Mouse (Mus musculus) heart, adult 11 months (tissue): ENCODE measurements around the gene Rnf146.
A peak's percentile ranks its signal among the peaks of the same experiment; 100 is the strongest.
"Not testable (repeated sequence)": the region's sequence is repeated elsewhere in the genome, so short reads cannot be mapped to it uniquely, and the experiment has no call there.

Source experiments
- DNase-seq: peaks from one replicate; pipeline ENCODE4 v3.0.0; 2022

Rnf146 gene

DNA sequence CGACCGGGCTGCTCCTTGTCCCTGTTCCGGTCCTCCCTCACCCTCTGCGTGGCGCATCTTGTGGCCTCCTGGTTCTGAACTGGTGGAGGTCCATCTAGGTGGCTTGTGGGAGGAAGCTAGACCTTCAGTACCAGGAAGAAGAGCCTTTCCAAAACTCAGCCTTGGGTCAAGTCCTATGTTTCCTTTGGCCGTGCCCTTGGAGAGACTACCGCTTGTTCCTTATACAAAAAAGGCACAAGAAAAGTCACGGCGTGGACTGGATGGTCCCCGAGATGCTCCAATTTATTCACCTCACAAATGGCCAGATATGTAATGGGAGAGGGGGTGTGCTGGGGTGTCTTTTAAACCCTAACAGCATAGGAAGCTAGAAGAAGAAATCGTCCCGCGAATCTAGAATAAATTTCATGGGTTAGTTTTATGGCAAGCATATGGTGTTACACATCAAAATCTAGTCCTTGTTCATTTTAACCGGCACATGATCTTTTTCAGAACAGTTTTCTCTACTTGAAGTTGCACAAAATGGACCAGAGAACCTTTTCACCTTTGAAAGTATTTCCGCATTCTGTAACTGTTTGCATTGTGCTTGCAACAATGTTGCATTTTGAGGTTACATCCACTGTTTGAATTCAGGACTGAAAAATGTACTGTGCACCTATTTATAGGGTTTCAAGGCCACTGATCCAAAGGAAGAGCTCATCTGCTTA lies at the start of gene Rnf146:
Gene Rnf146 (minus strand): TSS at position 246 of the 704 bp plus-strand sequence.
- DNase-seq = no peak

- no peak for DNase-seq
Observed at GRCm38 (mm10) chr10:29402656-29403268, 40.5 kb upstream of the Rnf146 start.

GRCm38 (mm10) chr10:29394890-29395289 lies 32.6 kb upstream of the Rnf146 start:
- DNase-seq = not testable (repeated sequence)

DNA sequence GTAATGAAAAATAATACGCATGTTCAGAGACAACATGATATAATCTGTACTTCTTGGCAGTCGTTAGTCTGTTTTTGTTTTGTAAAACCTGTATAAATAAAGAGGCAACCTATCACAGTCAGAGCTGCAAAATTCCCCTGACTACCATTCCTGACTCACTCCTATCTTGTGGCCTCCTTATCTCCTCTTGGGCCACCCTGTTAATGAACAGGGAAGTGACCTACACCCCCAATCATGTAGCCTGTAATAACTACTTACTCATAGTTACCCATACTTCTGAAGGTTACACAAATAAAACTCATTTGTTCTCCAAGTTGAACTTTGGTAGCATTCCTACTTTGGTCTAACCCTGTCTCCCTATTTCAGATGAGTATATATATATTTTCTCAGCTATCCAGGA lies 19.3 kb upstream of the Rnf146 start:
- DNase-seq = no peak

DNA sequence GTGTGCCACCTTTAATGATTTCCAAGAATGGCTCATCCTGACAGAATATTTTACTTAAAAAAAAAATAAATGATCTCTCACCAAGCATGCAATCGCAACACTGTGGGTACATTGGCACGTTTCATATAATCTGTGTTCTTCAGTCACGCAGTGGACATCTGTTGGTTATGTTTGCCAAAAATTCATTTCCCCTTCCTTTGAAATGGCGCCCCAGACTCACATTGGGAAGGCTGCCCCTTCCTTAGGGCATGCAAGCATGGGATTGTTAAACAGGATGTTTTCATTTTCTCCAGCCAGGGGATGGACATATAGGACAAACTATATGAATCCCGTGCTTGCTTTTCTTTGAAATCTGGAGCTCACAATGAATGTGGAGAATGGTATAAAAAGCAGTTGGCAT lies 11.8 kb upstream of the Rnf146 start:
- DNase-seq = peak; percentile 57

DNA sequence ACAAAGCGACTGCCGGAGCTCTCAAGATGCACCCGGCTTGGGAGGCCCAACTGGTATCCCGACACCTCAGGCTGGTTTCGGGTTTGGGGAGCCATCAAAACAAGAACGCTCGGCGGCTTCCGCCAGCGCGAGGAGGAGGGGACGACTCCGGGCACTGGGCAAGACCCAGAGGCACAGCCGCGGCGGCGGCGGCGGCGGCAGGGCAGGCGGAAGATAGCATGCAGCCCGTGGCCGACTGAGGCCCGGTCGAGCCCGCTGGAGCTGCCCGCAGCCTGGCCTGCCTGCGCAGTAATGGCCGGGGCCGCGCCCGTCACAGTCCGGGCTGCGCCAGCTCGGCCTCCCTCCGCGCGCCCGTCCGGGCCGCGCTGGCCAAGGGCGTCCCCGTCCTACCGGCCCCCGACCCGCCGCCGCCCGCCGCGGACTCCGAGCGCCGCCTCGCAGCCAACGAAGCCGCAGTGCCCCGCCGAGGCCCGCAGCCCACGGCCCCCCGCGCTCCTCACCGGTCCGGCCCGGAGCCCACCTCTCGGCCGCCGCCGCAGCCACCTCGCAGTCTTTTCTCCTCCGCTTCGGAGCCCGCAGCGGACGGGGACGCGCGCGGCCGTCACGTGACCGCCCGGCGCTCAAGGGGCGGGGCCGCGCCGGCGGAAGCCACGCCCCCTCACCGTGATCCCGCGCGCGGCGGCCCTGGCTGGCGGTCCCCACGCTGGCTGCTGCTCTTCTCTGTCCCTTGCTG lies 612 bp downstream of the Rnf146 start:
- DNase-seq = peak; percentile 99

GRCm38 (mm10) chr10:29361095-29361463 lies 1.2 kb downstream of the Rnf146 start:
- no peak for DNase-seq

DNA sequence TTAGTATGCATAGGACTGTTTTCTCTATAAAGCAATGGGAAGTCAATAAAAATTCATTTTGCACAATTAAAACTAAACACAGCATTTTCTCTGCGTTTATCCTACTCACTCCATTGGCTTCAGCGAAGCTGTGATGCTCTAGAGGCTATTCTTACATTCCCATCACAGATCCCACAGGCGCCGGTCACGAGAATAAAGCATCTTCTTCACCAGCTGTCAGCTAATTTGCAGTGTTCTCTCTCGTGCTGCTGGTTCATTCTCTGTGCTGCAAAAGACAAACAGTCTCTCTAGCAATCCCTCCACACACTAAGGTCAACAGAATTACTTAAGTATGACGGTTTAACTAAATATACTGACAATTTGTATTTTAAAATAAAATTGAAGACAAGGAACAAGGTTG lies 8.1 kb downstream of the Rnf146 start:
- no peak for DNase-seq

GRCm38 (mm10) chr10:29352575-29352974 lies 9.7 kb downstream of the Rnf146 start:
- peak; percentile 83 for DNase-seq

DNA sequence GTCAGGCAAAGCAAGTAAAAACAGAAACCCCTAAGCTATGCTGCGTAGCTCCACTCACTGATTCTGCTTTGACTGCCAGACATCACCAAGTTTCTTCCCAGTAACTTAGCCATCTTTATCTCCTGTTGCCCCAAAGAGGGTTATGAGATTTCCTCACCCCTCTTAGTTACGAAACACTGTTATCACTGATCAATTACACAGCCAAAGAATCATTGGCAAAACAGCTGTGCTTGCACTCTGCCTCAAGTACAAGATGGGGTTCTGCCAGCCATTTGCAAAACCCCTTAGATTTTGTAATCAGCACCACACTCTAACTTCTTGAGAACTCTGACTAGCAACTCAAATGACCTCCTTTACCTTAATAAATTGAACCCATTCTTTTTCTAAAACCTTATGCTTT lies 10.8 kb downstream of the Rnf146 start:
- DNase-seq = peak; percentile 74

GRCm38 (mm10) chr10:29346638-29347037 lies 15.6 kb downstream of the Rnf146 start:
- peak; percentile 71 for DNase-seq

DNA sequence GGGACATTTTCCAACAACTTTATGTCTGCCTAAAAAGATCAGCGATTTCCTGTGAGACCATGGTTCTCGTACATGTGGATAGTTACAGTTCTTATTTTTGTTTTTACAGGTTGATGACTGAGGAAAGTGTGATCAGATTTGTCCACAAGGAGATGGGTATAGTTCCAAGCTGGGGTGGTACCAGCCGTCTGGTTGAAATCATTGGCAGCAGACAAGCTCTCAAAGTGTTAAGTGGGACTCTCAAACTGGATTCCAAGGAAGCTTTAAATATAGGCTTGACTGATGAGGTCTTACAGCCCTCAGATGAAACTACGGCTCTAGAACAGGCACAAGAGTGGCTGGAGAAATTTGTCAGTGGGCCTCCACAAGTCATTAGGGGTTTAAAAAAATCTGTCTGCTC lies 18.0 kb downstream of the Rnf146 start:
- peak; percentile 50 for DNase-seq

- peak; percentile 82 for DNase-seq
Observed at GRCm38 (mm10) chr10:29338355-29339056, 23.7 kb downstream of the Rnf146 start.

GRCm38 (mm10) chr10:29333836-29334235 lies 28.4 kb downstream of the Rnf146 start:
- DNase-seq = peak; percentile 43

DNA sequence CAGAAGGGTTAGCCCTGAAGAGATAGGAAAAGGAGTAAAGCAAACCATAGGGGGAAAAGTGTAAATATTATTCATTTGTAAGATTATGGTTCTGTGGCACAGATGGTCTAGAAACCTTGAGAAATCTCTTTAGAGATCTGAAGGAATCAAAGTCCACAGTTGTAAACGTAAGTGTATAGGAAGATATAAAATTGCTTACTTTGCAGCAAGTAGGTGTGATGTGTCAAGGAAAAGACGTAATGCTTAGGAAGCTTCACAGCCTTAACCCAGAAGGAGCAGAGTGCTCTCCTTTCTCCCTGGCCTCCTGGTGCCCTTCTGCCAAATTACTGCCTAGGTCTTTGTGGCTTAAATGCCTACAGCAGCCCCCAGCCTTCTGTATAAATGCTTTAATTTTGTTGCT lies 37.4 kb downstream of the Rnf146 start:
- no peak for DNase-seq

DNA sequence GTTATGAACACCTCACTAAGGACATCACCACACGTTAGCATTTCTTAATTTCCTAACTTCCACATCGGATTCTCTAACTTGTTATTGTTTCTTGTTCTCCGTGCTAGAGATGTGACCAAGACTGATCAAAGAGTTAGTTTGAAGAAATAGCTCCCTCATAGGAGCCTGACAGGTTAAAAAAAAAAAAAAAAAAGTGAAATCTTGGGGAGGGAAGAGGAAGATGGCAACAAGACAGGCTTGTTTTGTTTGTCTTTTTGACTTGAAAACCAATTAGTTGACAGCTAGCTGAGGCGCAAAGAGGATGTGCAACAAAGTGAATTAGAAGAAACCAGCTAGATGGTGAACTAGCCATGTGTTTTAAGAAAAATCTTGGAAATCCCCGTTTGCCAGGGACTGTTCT lies 48.3 kb downstream of the Rnf146 start:
- DNase-seq = no peak

- DNase-seq = peak; percentile 99
Observed at GRCm38 (mm10) chr10:29313064-29313638, 49.1 kb downstream of the Rnf146 start, which contains the start of gene Echdc1. Gene Echdc1 (plus strand): TSS chr10:29313166.

DNA sequence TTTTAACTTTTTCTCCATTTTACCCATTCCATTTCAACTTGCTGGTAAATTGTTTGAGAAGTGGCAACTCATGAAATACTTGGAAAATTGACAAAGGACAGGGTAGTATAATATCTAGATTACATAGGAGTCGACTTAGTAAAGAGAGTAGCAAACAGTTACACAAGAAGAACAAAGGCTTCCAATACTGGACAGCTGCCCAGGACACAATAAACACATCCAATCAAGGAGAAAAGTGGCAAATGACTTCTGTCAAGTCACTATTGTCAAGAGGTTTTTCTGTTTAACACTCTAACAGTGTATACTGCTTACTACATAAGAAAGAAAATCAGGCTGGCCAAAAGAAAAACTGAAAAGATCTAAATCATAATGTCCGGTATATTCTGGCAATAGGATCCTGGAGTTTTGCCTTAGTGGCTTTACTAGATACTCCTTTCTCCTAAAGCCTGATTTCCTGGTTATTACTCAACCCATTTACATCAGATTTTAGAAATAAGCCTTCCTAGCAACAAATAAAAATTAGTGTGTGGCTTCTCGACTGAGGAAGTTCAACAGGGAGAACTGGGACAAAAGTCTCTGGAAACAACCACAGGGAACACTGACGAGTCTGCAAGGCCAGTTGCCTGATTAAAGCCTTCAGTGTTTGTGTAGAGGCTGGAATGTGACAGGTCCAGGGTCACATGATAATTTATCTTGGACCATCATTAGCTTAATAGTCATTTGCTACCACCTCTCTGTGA lies 50.6 kb downstream of the Rnf146 start:
- DNase-seq = no peak

GRCm38 (mm10) chr10:29302230-29302629 lies 60.0 kb downstream of the Rnf146 start:
- DNase-seq = no peak
